Mouse (Mus musculus) forebrain, postnatal 0 days (tissue): ENCODE data around the gene Gm26620. TPM values are rescaled to one million over a fixed set of nuclear protein-coding genes. Genes with fewer than 3 reads are reported as not detected.

Experiments used
- ATAC-seq: fragments of 200-750 bp; cut with Nextera tagmentation; 2 replicates; pipeline ENCODE4 v1.8.0; 2017; ENCODE audit warnings: mild to moderate bottlenecking, moderate library complexity
- DNase-seq: peaks from one replicate; pipeline ENCODE4 v3.0.0-alpha.2; 2015
- H3K27ac ChIP-seq: fragments of 300-500 bp; sonication (generic); 2 replicates; pipeline ENCODE4 v1.5.1; 2014; ENCODE audit warnings: low read depth, mild to moderate bottlenecking, antibody characterized with exemption, low read length, moderate library complexity, mixed read lengths
- H3K27me3 ChIP-seq: fragments of 300-500 bp; sonication (generic); 2 replicates; pipeline ENCODE4 v1.6.1; 2014; ENCODE audit warnings: mild to moderate bottlenecking, low read length, mixed read lengths; ENCODE audit not compliant: insufficient read depth
- H3K36me3 ChIP-seq: fragments of 300-500 bp; sonication (generic); 2 replicates; pipeline ENCODE4 v1.6.1; 2014; ENCODE audit warnings: mild to moderate bottlenecking, moderate library complexity; ENCODE audit not compliant: insufficient read depth
- H3K4me1 ChIP-seq: fragments of 300-500 bp; sonication (generic); 2 replicates; pipeline ENCODE4 v1.6.1; 2014; ENCODE audit warnings: antibody characterized with exemption; ENCODE audit not compliant: insufficient read depth
- H3K4me2 ChIP-seq: fragments of 300-500 bp; sonication (generic); 2 replicates; pipeline ENCODE4 v1.6.1; 2014; ENCODE audit warnings: low read depth, mild to moderate bottlenecking, moderate library complexity
- H3K4me3 ChIP-seq: fragments of 300-500 bp; sonication (generic); 2 replicates; pipeline ENCODE4 v1.5.1; 2014; ENCODE audit warnings: low read depth, low read length, mixed read lengths
- H3K9ac ChIP-seq: fragments of 300-500 bp; sonication (generic); 2 replicates; pipeline ENCODE4 v1.6.1; 2014; ENCODE audit warnings: mild to moderate bottlenecking
- H3K9me3 ChIP-seq: fragments of 300-500 bp; sonication (generic); 2 replicates; pipeline ENCODE4 v1.6.1; 2016; ENCODE audit warnings: low read length
- CTCF ChIP-seq: sonication (generic); IDR thresholded peaks from 2 replicates; pipeline ENCODE4 v1.5.1; 2016; ENCODE audit warnings: antibody characterized with exemption, control low read depth, low read depth
- WGBS: fragments of 180-500 bp; shearing (Covaris S2); extraction: QIAGEN DNeasy Blood & Tissue Kit; methylation state at CpG from one replicate; pipeline ENCODE4 v1.1.7; 2014; 5-methylcytosine and 5-hydroxymethylcytosine counted together
- polyA plus RNA-seq: library from polyadenylated mRNA; unstranded; fragments of >200 nt; fragmentation: Nextera tagmentation; extraction: Ambion mirVana; gene quantifications from 2 replicates; pipeline ENCODE4 v1.2.1, GENCODE M21; 2015
- total RNA-seq: library from RNA; depleted of rRNA; stranded (reverse); fragments of >200 nt; gene quantifications from 2 replicates; pipeline ENCODE4 v1.2.3, GENCODE M21; 2014

Gene Gm26620
- total and polyA plus RNA-seq, 2 experiments from 2014 or later, result 0.48 to 2.4 TPM

GRCm38 (mm10) chr1:170911907-170912660 is 27.2 kb downstream of the Gm26620 start:
- DNase-seq, result no peak

DNA sequence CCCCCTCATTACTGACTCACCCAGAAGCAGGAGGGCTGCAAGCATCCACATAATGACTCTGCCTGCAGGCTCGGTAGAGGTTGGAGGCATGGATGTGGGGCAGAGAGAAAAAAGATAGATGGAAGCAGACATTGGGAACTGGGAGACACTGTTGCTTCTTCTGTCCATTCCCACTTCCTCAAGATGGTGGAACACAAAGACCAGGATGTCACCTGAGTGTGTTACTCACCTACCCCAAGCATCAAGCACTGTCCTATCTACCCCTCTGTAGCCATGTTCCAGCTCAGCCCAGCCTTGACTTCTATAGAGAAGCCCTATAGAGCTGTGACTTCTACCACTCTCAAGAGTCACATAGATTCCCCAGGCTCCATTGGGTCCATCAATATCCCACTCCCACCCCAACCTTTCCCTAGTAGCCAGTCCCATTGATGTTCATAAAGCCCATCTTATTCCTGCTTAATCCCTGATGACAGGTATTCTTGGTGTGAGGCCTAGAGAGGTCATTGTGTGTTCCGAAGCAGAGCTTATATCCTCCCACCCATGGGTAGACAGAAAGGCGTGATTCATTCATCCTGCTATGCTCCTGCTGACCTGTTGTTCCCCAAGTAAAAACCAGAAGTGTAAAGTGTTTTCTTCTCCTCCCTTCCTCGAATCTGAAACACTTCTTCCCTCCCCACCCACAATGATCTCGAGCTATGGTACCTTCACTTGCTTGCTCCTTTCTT is 28.2 kb downstream of the Gm26620 start, which contains the start of gene Fcrlb:
TSS of gene Fcrlb (minus strand) at position 51 of the 725 bp plus-strand sequence.
- Histone ChIP-seq H3K4me1 (no peaks in the 10 kb centered on the region; the same call in 1 of the 2 replicates), H3K27me3 (peaks cover 19% of the 10 kb centered on the region), H3K9me3 (no peaks in the 10 kb centered on the region), H3K9ac (no peak within 1 kb of the TSS), H3K4me2 (no peak within 1 kb of the TSS), H3K36me3 (no peaks in the 10 kb centered on the region), H3K4me3 (no peak within 1 kb of the TSS), H3K27ac (no peak within 1 kb of the TSS)
- ATAC-seq, result no peak
- DNase-seq, result no peak
- no peak for TF ChIP-seq CTCF
- WGBS, result 58% methylated on average over 5 of the region's 5 CpGs

More at GRCm38 (mm10) chr1:170911907-170912660, 27.2 kb downstream of the Gm26620 start:
- Histone ChIP-seq H3K36me3 (no peaks in the 10 kb centered on the region), H3K4me1 (no peaks in the 10 kb centered on the region; the same call in 1 of the 2 replicates), H3K27me3 (peaks cover 23% of the 10 kb centered on the region), H3K9me3 (no peaks in the 10 kb centered on the region), H3K4me3 (no peak overlapping the region), H3K9ac (no peak overlapping the region), H3K4me2 (no peak overlapping the region), H3K27ac (no peak overlapping the region)
- WGBS, result 83% methylated on average over 11 of the region's 11 CpGs
- no peak for ATAC-seq
- no peak for TF ChIP-seq CTCF

DNA sequence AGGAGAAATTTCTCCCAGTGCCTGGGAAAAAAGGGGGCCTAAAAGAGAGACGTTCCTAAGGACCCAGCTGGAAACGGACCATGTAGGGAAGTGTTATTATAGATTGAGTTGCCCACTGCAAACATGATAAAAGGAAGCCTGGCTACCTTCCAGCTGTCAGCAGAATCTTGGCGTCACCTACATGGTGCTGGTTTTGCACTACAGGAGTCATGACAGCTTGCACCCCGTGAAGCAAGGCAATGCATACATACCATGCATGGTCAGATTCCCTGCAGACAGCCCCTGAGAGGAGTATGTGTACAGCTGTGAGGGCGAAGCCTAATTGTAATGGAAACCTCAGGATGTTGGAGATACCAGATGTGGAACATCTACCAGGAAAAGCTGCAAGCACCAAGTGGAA is 30.8 kb downstream of the Gm26620 start:
- no peak for TF ChIP-seq CTCF
- no peak overlapping the region for H3K9ac ChIP-seq
- H3K9me3 ChIP-seq, result no peaks in the 10 kb centered on the region
- no peaks in the 10 kb centered on the region for H3K4me1 ChIP-seq
- 63% methylated on average over 5 of the region's 5 CpGs for WGBS
- no peak overlapping the region for H3K4me3 ChIP-seq
- H3K27ac ChIP-seq, result no peak overlapping the region
- no peaks in the 10 kb centered on the region; the same call in 1 of the 2 replicates for H3K27me3 ChIP-seq
- no peak for DNase-seq
- H3K36me3 ChIP-seq, result no peaks in the 10 kb centered on the region
- H3K4me2 ChIP-seq, result no peak overlapping the region
- ATAC-seq, result no peak

GRCm38 (mm10) chr1:170919308-170919707 is 34.4 kb downstream of the Gm26620 start:
- no peak for ATAC-seq
- Histone ChIP-seq H3K36me3 (no peaks in the 10 kb centered on the region), H3K27me3 (no peaks in the 10 kb centered on the region), H3K4me3 (no peak overlapping the region), H3K9ac (no peak overlapping the region), H3K4me2 (no peak overlapping the region), H3K9me3 (no peaks in the 10 kb centered on the region), H3K27ac (no peak overlapping the region), H3K4me1 (no peaks in the 10 kb centered on the region)
- no peak for TF ChIP-seq CTCF
- WGBS, result 93% methylated on average over 8 of the region's 8 CpGs
- no peak for DNase-seq

- Histone ChIP-seq H3K4me2 (no peak overlapping the region), H3K4me1 (no peaks in the 10 kb centered on the region), H3K4me3 (no peak overlapping the region), H3K9me3 (no peaks in the 10 kb centered on the region), H3K36me3 (no peaks in the 10 kb centered on the region), H3K9ac (no peak overlapping the region), H3K27ac (no peak overlapping the region), H3K27me3 (no peaks in the 10 kb centered on the region)
- WGBS, result 87% methylated on average over 6 of the region's 6 CpGs
- DNase-seq (no peak), ATAC-seq (no peak)
- TF ChIP-seq CTCF, result no peak
Measured at GRCm38 (mm10) chr1:170924485-170924884, 39.6 kb downstream of the Gm26620 start.

DNA sequence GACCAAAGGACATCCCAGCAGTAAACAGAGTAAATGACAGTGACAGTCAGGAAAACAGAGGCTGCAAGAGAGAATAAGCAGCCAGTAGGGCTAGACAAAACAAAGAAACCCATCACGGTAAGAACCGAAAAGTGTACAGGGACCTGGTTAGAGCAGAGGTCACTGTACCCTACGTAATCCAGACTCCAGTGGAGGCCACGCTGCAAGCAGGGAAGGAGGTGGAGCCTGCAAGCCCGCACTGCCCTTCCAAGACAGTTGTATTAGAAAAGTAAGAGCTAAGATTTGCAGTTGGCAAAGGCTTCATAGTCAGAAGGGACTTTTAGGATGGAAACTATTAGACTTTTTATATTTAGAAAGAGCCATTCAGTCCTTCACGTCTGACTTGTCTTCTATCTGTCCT is 42.1 kb downstream of the Gm26620 start:
- ATAC-seq, result no peak
- Histone ChIP-seq H3K9ac (no peak overlapping the region), H3K9me3 (no peaks in the 10 kb centered on the region), H3K27ac (no peak overlapping the region), H3K36me3 (no peaks in the 10 kb centered on the region), H3K27me3 (no peaks in the 10 kb centered on the region), H3K4me3 (no peak overlapping the region), H3K4me1 (no peaks in the 10 kb centered on the region), H3K4me2 (no peak overlapping the region)
- no peak for DNase-seq
- WGBS, result 63% methylated on average over 6 of the region's 6 CpGs
- no peak for TF ChIP-seq CTCF

- H3K27ac ChIP-seq, result no peak within 1 kb of the TSS
- H3K9me3 ChIP-seq, result no peaks in the 10 kb centered on the region
- no peaks in the 10 kb centered on the region for H3K36me3 ChIP-seq
- ATAC-seq (no peak), DNase-seq (no peak)
- no peaks in the 10 kb centered on the region for H3K4me1 ChIP-seq
- no peak within 1 kb of the TSS for H3K4me2 ChIP-seq
- WGBS, result 77% methylated on average over 3 of the region's 3 CpGs
- no peak for TF ChIP-seq CTCF
- no peaks in the 10 kb centered on the region for H3K27me3 ChIP-seq
- no peak within 1 kb of the TSS for H3K4me3 ChIP-seq
- no peak within 1 kb of the TSS for H3K9ac ChIP-seq
Measured at GRCm38 (mm10) chr1:170927378-170927777, 42.5 kb downstream of the Gm26620 start, which contains the start of gene Fcrla. Fcrla (minus strand) TSS chr1:170927583.
